Mouse (Mus musculus) spleen, postnatal 36 days (tissue): ENCODE results near the gene Cars2.
"Not testable (repeated sequence)": the region's sequence is repeated elsewhere in the genome, so short reads cannot be mapped to it uniquely, and the experiment has no call there.

ENCODE experiments used
- DNase-seq, 2 experiments: peaks; one replicate each; pipeline ENCODE4 v3.0.0; 2022; ENCODE audit warnings: low spot score in 2 of 2, mixed read lengths in 1 of 2

The Cars2 gene

DNA sequence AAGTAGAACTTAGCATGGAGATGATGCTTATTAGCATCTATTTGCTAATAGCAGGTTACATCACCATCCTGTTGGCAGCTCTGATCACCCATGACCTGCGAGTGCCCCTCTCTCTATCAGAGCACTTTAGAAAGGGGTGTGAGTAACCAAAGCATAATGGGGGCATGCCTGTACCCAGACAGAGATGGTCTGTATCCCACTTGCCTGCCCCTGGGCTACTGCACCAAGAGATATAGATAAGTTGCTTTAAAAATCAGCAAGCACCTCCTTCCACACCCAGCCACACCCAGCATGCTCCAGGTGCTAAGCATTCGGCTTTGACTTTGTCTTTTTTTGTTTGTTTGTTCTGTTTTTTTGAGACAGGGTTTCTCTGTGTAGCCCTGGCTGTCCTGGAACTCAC lies 74.7 kb downstream of the Cars2 start:
- no peak for DNase-seq

GRCm38 (mm10) chr8:11475397-11475796 lies 75.2 kb downstream of the Cars2 start:
- no peak for DNase-seq

DNA sequence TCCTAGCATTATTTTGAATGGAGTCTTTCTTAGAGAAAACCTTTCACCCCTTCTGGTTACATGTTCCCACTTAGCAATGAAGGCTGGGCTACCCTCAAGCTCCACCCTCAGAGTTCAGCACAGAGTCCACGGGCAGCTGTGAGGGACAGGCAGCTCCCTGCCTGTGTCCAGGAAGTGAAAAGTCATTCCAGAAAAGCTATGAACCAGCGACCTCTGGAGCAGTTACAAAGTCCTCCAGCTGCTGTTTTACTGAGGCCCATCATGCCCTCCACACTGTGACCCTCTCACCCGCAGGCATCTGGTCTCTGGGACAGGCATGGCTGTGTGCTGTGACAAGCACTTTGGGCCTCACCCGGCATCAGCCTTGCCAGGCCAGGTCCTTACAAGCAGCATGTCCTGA lies 77.5 kb downstream of the Cars2 start:
- no peak for DNase-seq

DNA sequence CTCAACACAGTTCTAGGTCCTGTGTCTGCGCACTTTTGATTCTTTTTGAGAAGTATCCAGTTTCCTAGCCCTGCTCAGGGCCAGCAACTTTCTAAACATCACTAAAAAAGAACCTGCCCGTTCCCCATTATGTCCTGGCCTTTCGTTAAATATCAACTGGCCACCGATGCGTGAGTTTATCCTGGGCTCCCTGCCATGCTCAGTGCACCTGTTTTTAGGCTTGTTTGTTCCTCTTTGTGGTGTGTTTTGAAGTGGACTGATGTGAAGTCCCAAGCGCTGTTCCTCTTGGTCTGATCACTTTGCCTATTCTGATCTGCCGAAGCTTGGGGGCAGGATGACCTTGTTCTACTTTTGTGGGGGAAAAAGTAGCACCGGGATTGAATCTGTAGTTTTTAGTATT lies 79.3 kb downstream of the Cars2 start:
- DNase-seq, result no peak

- DNase-seq, result no peak
These were observed 79.9 kb downstream of the Cars2 start for GRCm38 (mm10) chr8:11470694-11471093.

GRCm38 (mm10) chr8:11469095-11469494 lies 81.5 kb downstream of the Cars2 start:
- no peak for DNase-seq

GRCm38 (mm10) chr8:11466528-11466927 lies 84.1 kb downstream of the Cars2 start:
- not testable (repeated sequence) for DNase-seq

- DNase-seq, result no peak
These were observed 85.0 kb downstream of the Cars2 start for GRCm38 (mm10) chr8:11465619-11466018.

- DNase-seq, result no peak
These were observed 85.9 kb downstream of the Cars2 start for GRCm38 (mm10) chr8:11464707-11464964.
